Mouse (Mus musculus) megakaryocyte, embryonic 14.5 days (primary cell): ENCODE data around the gene Atf6b.

Experiments used
- FLI1 ChIP-seq: IDR thresholded peaks from 2 replicates; pipeline ENCODE4 v1.6.1; 2012; ENCODE audit warnings: low read length, inconsistent platforms, mixed read lengths
- GATA1 ChIP-seq: IDR thresholded peaks from 3 replicates; pipeline ENCODE4 v1.6.1; 2012; ENCODE audit warnings: mixed read lengths, low read length, inconsistent platforms, borderline replicate concordance

- TF ChIP-seq FLI1 (no peak), GATA1 (no peak)
Observed at GRCm38 (mm10) chr17:34651507-34652221, 4.7 kb downstream of the Atf6b start.
